Mouse (Mus musculus): ENCODE data around the gene Marc2. TPM values are rescaled to one million over a fixed set of nuclear protein-coding genes. Genes with fewer than 3 reads are reported as not detected.

Gene Marc2
- polyA plus RNA-seq, 1 experiment from 2014 or later = 106 TPM

DNA sequence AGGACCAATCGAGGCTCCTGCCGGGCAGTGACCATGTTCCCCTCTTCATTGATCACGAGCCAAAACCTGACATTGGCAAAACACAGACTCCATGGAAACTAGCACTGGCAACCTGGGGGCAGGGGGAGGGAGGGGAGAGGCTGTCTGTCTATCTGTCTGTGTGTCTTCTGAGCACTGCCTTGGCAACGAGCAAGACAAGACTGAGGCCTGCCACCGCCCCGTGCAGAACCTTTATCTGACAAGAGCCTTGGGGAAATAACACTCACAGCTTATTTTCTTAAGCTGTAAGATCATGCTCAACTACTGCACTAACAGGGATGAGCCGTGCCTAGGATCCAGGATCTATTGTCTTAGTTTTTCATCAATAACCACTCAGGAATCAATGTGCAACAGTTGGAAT lies 39.1 kb downstream of the Marc2 start:
- Histone ChIP-seq H3K4me2 (ENCODE audit: low read length) (no peak overlapping the region), H3K4me3 (replicated peaks; ENCODE audit: low read length) (no peak overlapping the region), H3K4me1 (replicated peaks; ENCODE audit: control insufficient read depth, insufficient read depth, low read length) (peaks cover 6% of the 10 kb centered on the region), H3K27ac (ENCODE audit: low read length) (no peak overlapping the region), H3K9me3 (ENCODE audit: control insufficient read depth, low read length) (no peaks in the 10 kb centered on the region), H3K27me3 (replicated peaks; ENCODE audit: control insufficient read depth, insufficient read depth, low read length) (peaks cover 8% of the 10 kb centered on the region; the same call in 1 of the 2 replicates), H3K36me3 (ENCODE audit: control insufficient read depth, insufficient read depth) (no peaks in the 10 kb centered on the region), H3K9ac (replicated peaks; ENCODE audit: low read depth, low read length) (no peak overlapping the region)
- no peak for ATAC-seq
- WGBS = 82% methylated on average over 7 of the region's 7 CpGs

- H3K4me2 ChIP-seq (ENCODE audit: low read length) = no peak overlapping the region
- no peak overlapping the region for H3K4me3 ChIP-seq (replicated peaks; ENCODE audit: low read length)
- H3K36me3 ChIP-seq (ENCODE audit: control insufficient read depth, insufficient read depth) = no peaks in the 10 kb centered on the region
- 87% methylated on average over 4 of the region's 4 CpGs for WGBS
- H3K9me3 ChIP-seq (ENCODE audit: control insufficient read depth, low read length) = peaks cover 4% of the 10 kb centered on the region; the same call in 1 of the 2 replicates
- ATAC-seq = no peak
- H3K27ac ChIP-seq (ENCODE audit: low read length) = no peak overlapping the region
- H3K9ac ChIP-seq (replicated peaks; ENCODE audit: low read depth, low read length) = no peak overlapping the region
- peaks cover 8% of the 10 kb centered on the region; the same call in 1 of the 2 replicates for H3K27me3 ChIP-seq (replicated peaks; ENCODE audit: control insufficient read depth, insufficient read depth, low read length)
- H3K4me1 ChIP-seq (replicated peaks; ENCODE audit: control insufficient read depth, insufficient read depth, low read length) = peaks cover 3% of the 10 kb centered on the region
Measured at GRCm38 (mm10) chr1:184805749-184806148, 40.5 kb downstream of the Marc2 start.

- no peak overlapping the region for H3K27ac ChIP-seq (ENCODE audit: low read length)
- H3K36me3 ChIP-seq (ENCODE audit: control insufficient read depth, insufficient read depth) = no peaks in the 10 kb centered on the region
- H3K4me1 ChIP-seq (replicated peaks; ENCODE audit: control insufficient read depth, insufficient read depth, low read length) = no peaks in the 10 kb centered on the region
- H3K4me2 ChIP-seq (ENCODE audit: low read length) = no peak overlapping the region
- H3K4me3 ChIP-seq (replicated peaks; ENCODE audit: low read length) = no peak overlapping the region
- no peak overlapping the region for H3K9ac ChIP-seq (replicated peaks; ENCODE audit: low read depth, low read length)
- no peak for ATAC-seq
- no peaks in the 10 kb centered on the region for H3K9me3 ChIP-seq (ENCODE audit: control insufficient read depth, low read length)
- WGBS = 23% methylated on average over 27 of the region's 27 CpGs
- H3K27me3 ChIP-seq (replicated peaks; ENCODE audit: control insufficient read depth, insufficient read depth, low read length) = no peaks in the 10 kb centered on the region
Measured at GRCm38 (mm10) chr1:184793163-184793876, 52.9 kb downstream of the Marc2 start.

GRCm38 (mm10) chr1:184791109-184791508 lies 55.1 kb downstream of the Marc2 start:
- H3K4me2 ChIP-seq (ENCODE audit: low read length) = no peak overlapping the region
- H3K4me1 ChIP-seq (replicated peaks; ENCODE audit: control insufficient read depth, insufficient read depth, low read length) = no peaks in the 10 kb centered on the region
- H3K4me3 ChIP-seq (replicated peaks; ENCODE audit: low read length) = no peak overlapping the region
- ATAC-seq = no peak
- H3K9ac ChIP-seq (replicated peaks; ENCODE audit: low read depth, low read length) = no peak overlapping the region
- no peaks in the 10 kb centered on the region for H3K27me3 ChIP-seq (replicated peaks; ENCODE audit: control insufficient read depth, insufficient read depth, low read length)
- no peaks in the 10 kb centered on the region for H3K36me3 ChIP-seq (ENCODE audit: control insufficient read depth, insufficient read depth)
- H3K9me3 ChIP-seq (ENCODE audit: control insufficient read depth, low read length) = no peaks in the 10 kb centered on the region
- WGBS = 11% methylated on average over 2 of the region's 2 CpGs
- H3K27ac ChIP-seq (ENCODE audit: low read length) = no peak overlapping the region

DNA sequence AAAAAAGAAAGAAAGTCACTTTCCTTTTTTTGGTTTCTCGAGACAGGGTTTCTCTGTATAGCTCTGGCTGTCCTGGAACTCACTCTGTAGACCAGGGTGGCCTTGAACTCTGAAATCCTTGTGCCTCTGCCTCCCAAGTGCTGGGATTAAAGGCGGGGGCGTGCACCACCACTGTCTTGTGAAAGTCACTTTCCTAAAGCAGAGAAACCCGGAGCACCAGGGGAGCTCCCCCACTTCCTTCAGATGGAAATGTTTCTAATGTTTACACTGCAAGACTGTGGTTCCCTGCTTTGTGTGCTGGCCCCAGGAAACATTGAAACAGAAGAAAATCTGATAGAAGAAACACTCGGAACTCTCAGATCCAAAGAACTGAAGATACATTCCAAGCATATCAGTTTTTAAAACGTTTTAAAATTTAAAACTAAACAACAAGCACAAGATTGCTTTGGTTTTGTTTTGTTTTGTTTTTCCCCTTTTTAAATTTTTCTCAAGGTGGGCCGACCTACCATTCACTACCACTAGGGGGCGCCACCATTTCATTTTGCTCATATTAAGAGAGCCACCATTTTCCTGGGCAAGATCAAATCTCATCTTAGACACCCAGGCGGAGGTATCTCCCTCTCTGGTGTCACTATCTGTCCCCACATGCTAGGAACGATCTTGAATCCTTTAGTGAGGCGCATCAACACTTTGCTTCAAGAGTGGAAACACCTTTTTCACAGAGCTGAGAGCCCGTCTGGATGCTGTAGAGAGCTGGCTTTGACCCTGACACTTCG lies 59.7 kb downstream of the Marc2 start:
- no peaks in the 10 kb centered on the region for H3K9me3 ChIP-seq (ENCODE audit: control insufficient read depth, low read length)
- ATAC-seq = no peak
- H3K36me3 ChIP-seq (ENCODE audit: control insufficient read depth, insufficient read depth) = no peaks in the 10 kb centered on the region
- 71% methylated on average over 13 of the region's 13 CpGs for WGBS
- H3K9ac ChIP-seq (replicated peaks; ENCODE audit: low read depth, low read length) = no peak overlapping the region
- no peak overlapping the region for H3K4me2 ChIP-seq (ENCODE audit: low read length)
- no peaks in the 10 kb centered on the region for H3K27me3 ChIP-seq (replicated peaks; ENCODE audit: control insufficient read depth, insufficient read depth, low read length)
- H3K4me1 ChIP-seq (replicated peaks; ENCODE audit: control insufficient read depth, insufficient read depth, low read length) = no peaks in the 10 kb centered on the region
- no peak overlapping the region for H3K4me3 ChIP-seq (replicated peaks; ENCODE audit: low read length)
- H3K27ac ChIP-seq (ENCODE audit: low read length) = no peak overlapping the region

- Histone ChIP-seq H3K9me3 (ENCODE audit: control insufficient read depth, low read length) (no peaks in the 10 kb centered on the region), H3K36me3 (ENCODE audit: control insufficient read depth, insufficient read depth) (no peaks in the 10 kb centered on the region), H3K27me3 (replicated peaks; ENCODE audit: control insufficient read depth, insufficient read depth, low read length) (no peaks in the 10 kb centered on the region), H3K4me3 (replicated peaks; ENCODE audit: low read length) (no peak overlapping the region), H3K9ac (replicated peaks; ENCODE audit: low read depth, low read length) (no peak overlapping the region), H3K4me1 (replicated peaks; ENCODE audit: control insufficient read depth, insufficient read depth, low read length) (no peaks in the 10 kb centered on the region), H3K27ac (ENCODE audit: low read length) (no peak overlapping the region), H3K4me2 (ENCODE audit: low read length) (no peak overlapping the region)
- 82% methylated on average over 4 of the region's 4 CpGs for WGBS
- ATAC-seq = no peak
Measured at GRCm38 (mm10) chr1:184783641-184784040, 62.6 kb downstream of the Marc2 start.

- Histone ChIP-seq H3K9ac (replicated peaks; ENCODE audit: low read depth, low read length) (no peak overlapping the region), H3K4me3 (replicated peaks; ENCODE audit: low read length) (no peak overlapping the region), H3K36me3 (ENCODE audit: control insufficient read depth, insufficient read depth) (no peaks in the 10 kb centered on the region), H3K27ac (ENCODE audit: low read length) (no peak overlapping the region), H3K9me3 (ENCODE audit: control insufficient read depth, low read length) (no peaks in the 10 kb centered on the region), H3K4me2 (ENCODE audit: low read length) (no peak overlapping the region), H3K27me3 (replicated peaks; ENCODE audit: control insufficient read depth, insufficient read depth, low read length) (no peaks in the 10 kb centered on the region), H3K4me1 (replicated peaks; ENCODE audit: control insufficient read depth, insufficient read depth, low read length) (no peaks in the 10 kb centered on the region)
- no peak for ATAC-seq
- WGBS = 87% methylated on average over 14 of the region's 14 CpGs
Measured at GRCm38 (mm10) chr1:184782161-184782513, 64.1 kb downstream of the Marc2 start.

DNA sequence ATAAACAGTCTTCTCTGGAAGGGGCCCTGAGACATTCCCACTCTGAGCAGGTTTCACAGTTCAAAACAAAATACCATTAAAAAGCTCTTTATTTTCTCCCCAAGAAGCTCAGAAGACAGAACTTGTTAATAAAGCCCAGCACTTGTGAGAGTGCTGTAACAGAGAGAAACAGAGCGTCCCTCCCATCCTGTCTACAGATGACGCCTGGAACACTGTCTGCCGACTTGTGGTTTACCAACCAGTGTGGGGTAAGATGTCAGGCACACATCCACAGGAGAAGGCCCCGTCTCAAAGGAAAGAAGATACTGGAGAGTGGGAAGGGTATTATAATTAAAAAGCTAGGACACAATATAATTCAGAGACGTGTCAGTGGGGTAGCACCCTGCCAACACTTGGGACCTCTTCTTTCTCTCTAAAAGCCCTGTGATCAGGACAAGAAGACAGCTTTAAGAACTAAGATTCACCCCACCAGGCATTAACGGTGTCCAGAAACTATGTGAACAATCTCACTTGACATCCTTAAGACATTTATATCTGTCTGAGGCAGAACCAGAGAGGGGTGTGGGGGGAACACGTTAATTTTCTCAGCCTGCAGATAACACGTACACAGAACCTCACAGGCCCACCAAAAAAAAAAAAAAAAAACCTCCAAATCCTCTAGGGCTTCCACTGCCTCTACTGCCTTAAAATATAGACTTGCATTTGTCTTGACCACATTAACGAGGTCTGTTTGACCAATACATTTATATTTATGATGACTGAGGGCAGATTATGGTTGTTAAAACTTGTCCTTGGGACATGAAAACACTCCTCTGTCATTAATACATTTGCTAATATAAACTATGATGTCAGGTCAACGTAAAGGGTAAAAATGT lies 64.7 kb downstream of the Marc2 start:
- ATAC-seq = no peak
- Histone ChIP-seq H3K27ac (ENCODE audit: low read length) (no peak overlapping the region), H3K9ac (replicated peaks; ENCODE audit: low read depth, low read length) (no peak overlapping the region), H3K27me3 (replicated peaks; ENCODE audit: control insufficient read depth, insufficient read depth, low read length) (no peaks in the 10 kb centered on the region), H3K4me2 (ENCODE audit: low read length) (no peak overlapping the region), H3K4me1 (replicated peaks; ENCODE audit: control insufficient read depth, insufficient read depth, low read length) (no peaks in the 10 kb centered on the region), H3K4me3 (replicated peaks; ENCODE audit: low read length) (no peak overlapping the region), H3K9me3 (ENCODE audit: control insufficient read depth, low read length) (no peaks in the 10 kb centered on the region), H3K36me3 (ENCODE audit: control insufficient read depth, insufficient read depth) (no peaks in the 10 kb centered on the region)
- 84% methylated on average over 10 of the region's 10 CpGs for WGBS

DNA sequence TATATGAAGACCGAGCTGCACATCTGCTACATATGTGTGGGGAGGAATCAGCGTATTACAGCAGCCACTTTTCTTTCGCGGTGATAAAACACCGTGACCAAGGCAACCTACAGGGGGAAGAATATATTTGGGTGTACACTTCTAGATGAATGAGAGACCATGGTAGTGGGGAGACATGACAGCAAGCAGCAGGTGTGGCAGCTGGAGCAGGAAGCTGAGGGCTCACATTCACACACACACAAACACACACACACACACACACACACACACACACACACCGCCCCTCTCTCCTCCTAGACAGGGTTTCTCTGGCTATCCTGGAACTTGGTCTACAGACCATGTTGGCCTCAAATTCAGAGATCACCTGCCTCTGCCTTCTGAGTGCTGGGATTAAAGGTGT lies 68.1 kb downstream of the Marc2 start:
- no peak overlapping the region for H3K9ac ChIP-seq (replicated peaks; ENCODE audit: low read depth, low read length)
- H3K27me3 ChIP-seq (replicated peaks; ENCODE audit: control insufficient read depth, insufficient read depth, low read length) = no peaks in the 10 kb centered on the region
- H3K36me3 ChIP-seq (ENCODE audit: control insufficient read depth, insufficient read depth) = no peaks in the 10 kb centered on the region
- no peak for ATAC-seq
- 91% methylated on average over 6 of the region's 6 CpGs for WGBS
- no peak overlapping the region for H3K4me3 ChIP-seq (replicated peaks; ENCODE audit: low read length)
- no peak overlapping the region for H3K27ac ChIP-seq (ENCODE audit: low read length)
- H3K9me3 ChIP-seq (ENCODE audit: control insufficient read depth, low read length) = no peaks in the 10 kb centered on the region
- H3K4me2 ChIP-seq (ENCODE audit: low read length) = no peak overlapping the region
- H3K4me1 ChIP-seq (replicated peaks; ENCODE audit: control insufficient read depth, insufficient read depth, low read length) = no peaks in the 10 kb centered on the region
